Mouse (Mus musculus) forebrain, embryonic 10.5 days (tissue): ENCODE data around the gene Smbd1. TPM values are rescaled to one million over a fixed set of nuclear protein-coding genes. Genes with fewer than 3 reads are reported as not detected.

Experiments
- DNase-seq: peaks from one replicate; pipeline ENCODE4 v3.0.0-alpha.2; 2017; ENCODE audit warnings: low spot score; ENCODE audit errors: extremely low spot score
- H3K27ac ChIP-seq: fragments of 300-500 bp; sonication (generic); 2 replicates; pipeline ENCODE4 v1.5.1; 2016; ENCODE audit warnings: mild to moderate bottlenecking
- H3K27me3 ChIP-seq: fragments of 300-500 bp; sonication (generic); 2 replicates; pipeline ENCODE4 v1.6.1; 2016; ENCODE audit warnings: mild to moderate bottlenecking; ENCODE audit not compliant: poor library complexity, severe bottlenecking
- H3K36me3 ChIP-seq: fragments of 300-500 bp; sonication (generic); replicated peaks from 2 replicates; pipeline ENCODE4 v1.6.1; 2016; ENCODE audit warnings: mild to moderate bottlenecking, moderate library complexity
- H3K4me1 ChIP-seq: fragments of 300-500 bp; sonication (generic); 2 replicates; pipeline ENCODE4 v1.6.1; 2016
- H3K4me3 ChIP-seq: fragments of 300-500 bp; sonication (generic); 2 replicates; pipeline ENCODE4 v1.5.1; 2016; ENCODE audit warnings: mild to moderate bottlenecking, moderate library complexity
- H3K9me3 ChIP-seq: fragments of 300-500 bp; sonication (generic); 2 replicates; pipeline ENCODE4 v1.6.1; 2016; ENCODE audit warnings: mild to moderate bottlenecking, moderate library complexity
- WGBS: fragments of 180-500 bp; shearing (Covaris S2); methylation state at CpG from one replicate; pipeline ENCODE4 v1.1.7; 2016; 5-methylcytosine and 5-hydroxymethylcytosine counted together
- polyA plus RNA-seq: library from polyadenylated mRNA; unstranded; fragments of >200 nt; fragmentation: Nextera tagmentation; extraction: Ambion mirVana; gene quantifications from 2 replicates; pipeline ENCODE4 v1.2.1, GENCODE M21; 2016

The Smbd1 gene
- polyA plus RNA-seq, 1 experiment from 2014 or later, result not detected

GRCm38 (mm10) chr16:32764550-32764949 is 45.7 kb downstream of the Smbd1 start:
- no peaks in the 10 kb centered on the region for H3K9me3 ChIP-seq
- no peak for DNase-seq
- WGBS, result 87% methylated on average over 2 of the region's 2 CpGs
- H3K27ac ChIP-seq, result no peak overlapping the region
- H3K36me3 ChIP-seq, result no peaks in the 10 kb centered on the region
- H3K4me3 ChIP-seq, result no peak overlapping the region
- H3K27me3 ChIP-seq, result no peaks in the 10 kb centered on the region
- no peaks in the 10 kb centered on the region for H3K4me1 ChIP-seq

Other genes with a start within 250 kb of the Smbd1 start
- gene Tfrc, start 201.6 kb downstream of the Smbd1 start, polyA plus RNA-seq, result 71.3 and 72.0 TPM in 2 replicates
- gene Tnk2, start 166.6 kb downstream of the Smbd1 start, polyA plus RNA-seq, result 10.1 and 11.0 TPM in 2 replicates
- 0.15 TPM in 1 of 2 replicates, not detected in the other for gene Muc4, start 74.6 kb downstream of the Smbd1 start, polyA plus RNA-seq
- gene Muc20, start 13.0 kb downstream of the Smbd1 start, polyA plus RNA-seq, result not detected in 2 replicates
- 99.0 and 101 TPM in 2 replicates for gene Fyttd1, start 67.0 kb upstream of the Smbd1 start, polyA plus RNA-seq
- gene Rubcn, start 67.3 kb upstream of the Smbd1 start, polyA plus RNA-seq, result 18.0 and 19.9 TPM in 2 replicates
- gene Lrch3, start 103.6 kb upstream of the Smbd1 start, polyA plus RNA-seq, result 29.4 and 33.9 TPM in 2 replicates
- gene Iqcg, start 245.7 kb upstream of the Smbd1 start, polyA plus RNA-seq, result 3.6 and 3.9 TPM in 2 replicates
- 1,017 and 1,037 TPM in 2 replicates for gene Rpl35a, start 246.0 kb upstream of the Smbd1 start, polyA plus RNA-seq